Mouse (Mus musculus) frontal cortex, adult (tissue): ENCODE measurements at regions not wholly inside any gene's neighbourhood (a gene's known extent, or its start where the extent isn't known, plus 50 kb on each side); places are given as distances from the start of the nearest gene placed in this dataset.
"Not testable (repeated sequence)": the region's sequence is repeated elsewhere in the genome, so short reads cannot be mapped to it uniquely, and the experiment has no call there.

Experiments
- ATAC-seq: cut with Nextera tagmentation; 2 replicates; pipeline ENCODE4 v1.9.2; 2017; ENCODE audit warnings: mild to moderate bottlenecking, moderate library complexity, mixed read lengths; ENCODE audit not compliant: low TSS enrichment

DNA sequence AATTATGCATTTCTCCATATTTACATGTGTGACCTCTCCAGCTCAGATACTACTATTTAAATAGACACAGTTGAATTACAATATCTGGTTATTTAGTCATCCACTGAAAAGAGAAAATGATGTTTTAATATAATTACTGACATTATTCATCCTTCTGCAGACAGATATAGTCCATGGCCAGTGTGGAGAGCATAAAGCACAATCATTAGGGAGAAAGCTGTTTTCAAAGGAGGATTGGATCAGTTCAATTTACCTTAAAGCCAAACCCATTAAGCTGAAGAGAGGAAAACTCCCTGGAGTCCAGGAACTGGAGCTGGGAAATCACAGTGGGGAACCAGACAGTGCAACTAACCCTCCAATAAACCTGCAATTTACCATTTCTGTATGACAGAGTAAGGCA, 339.8 kb upstream of the Rgs17 start:
- ATAC-seq: no peak

- ATAC-seq: no peak
Observed at GRCm38 (mm10) chr10:6265662-6266061, 343.5 kb upstream of the Rgs17 start.

- no peak for ATAC-seq
Observed at GRCm38 (mm10) chr10:6291388-6291787, 369.2 kb upstream of the Rgs17 start.

DNA sequence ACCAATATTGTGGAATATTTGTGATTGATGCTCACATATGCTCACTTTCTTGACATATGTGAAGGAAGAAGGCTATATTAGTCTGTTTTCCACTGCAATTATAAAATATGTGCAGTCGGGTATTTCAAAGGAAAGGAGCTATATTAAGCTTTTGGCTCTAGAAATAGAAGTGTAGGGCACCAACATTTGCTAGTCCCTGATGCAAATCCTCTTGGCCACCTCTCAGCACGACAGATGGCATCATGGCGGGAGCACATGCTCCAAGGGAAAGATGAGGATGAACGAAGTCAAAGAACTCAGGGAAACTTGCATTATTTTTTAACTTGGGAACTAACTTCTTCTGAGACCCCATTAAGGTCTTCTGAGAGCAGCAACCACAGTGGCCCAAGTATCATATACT, 374.4 kb upstream of the Rgs17 start:
- ATAC-seq: peak; percentile 89

DNA sequence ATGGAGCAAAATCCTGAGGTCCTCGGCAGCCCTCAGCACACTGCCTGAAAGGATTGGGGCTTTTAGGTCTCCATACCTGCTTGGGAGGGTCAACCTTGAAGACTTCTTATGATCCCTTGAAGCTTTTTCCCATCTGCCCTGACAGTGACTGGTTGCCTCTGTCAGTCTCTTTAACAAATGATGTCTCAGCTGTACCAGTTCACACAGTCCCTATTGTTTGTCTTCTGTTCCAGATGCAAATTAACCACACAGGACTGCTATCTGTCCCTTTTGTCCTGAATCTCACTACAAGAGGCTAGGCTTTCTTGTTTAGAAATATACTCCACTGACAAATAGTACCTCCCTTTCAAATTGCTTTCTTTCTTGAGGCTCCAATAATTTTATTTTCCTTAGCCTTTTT, 375.6 kb upstream of the Rgs17 start:
- no peak for ATAC-seq

DNA sequence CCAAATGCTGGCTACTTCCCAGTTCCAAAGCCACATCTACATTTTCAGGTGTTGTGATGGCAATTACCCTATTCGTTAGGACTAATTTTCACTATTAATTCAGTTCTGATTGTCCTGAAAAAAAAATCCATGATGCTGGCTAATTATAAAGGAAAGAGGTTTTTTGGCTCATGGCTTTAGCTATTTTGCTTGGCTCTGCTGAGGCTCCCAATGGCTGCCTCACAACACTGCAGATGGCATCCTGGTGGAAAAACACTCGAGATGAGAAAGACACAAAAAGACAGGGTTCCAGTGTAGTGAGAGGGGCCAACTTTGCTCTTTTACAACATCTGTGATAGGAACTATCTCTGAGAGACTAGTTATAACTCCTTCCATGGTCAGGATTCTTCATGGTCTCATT, 376.5 kb upstream of the Rgs17 start:
- 0 out of 2 replicates have a peak, but pooled peaks have one; percentile 39 for ATAC-seq

- ATAC-seq: 0 out of 2 replicates have a peak, but pooled peaks have one; percentile 31
Observed at GRCm38 (mm10) chr10:6301514-6301913, 379.3 kb upstream of the Rgs17 start.

DNA sequence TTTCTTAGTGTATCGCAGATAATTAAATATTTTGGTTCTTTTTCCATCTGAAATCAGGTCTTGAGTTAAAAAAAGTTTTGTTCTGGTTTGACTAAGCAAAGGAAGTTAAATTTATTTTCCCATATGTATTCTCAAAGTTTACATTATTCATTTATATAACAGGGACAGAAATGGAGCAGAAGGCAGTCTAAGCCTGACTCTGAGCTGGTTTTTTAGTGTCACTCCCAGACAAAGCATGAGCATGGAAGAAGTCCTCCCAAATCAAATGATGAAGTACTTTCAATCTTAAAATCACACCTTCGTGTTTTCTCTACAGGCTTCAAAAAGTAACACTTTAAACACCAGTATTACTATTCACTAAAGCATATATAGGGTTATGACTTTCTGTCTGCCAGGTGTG, 387.2 kb upstream of the Rgs17 start:
- peak; percentile 95 for ATAC-seq

- no peak for ATAC-seq
Observed at GRCm38 (mm10) chr10:6341572-6341971, 416.7 kb upstream of the Oprm1 start.

GRCm38 (mm10) chr10:6349216-6349615, 409.1 kb upstream of the Oprm1 start:
- not testable (repeated sequence) for ATAC-seq

- ATAC-seq: no peak
Observed at GRCm38 (mm10) chr10:6366182-6366581, 392.1 kb upstream of the Oprm1 start.

DNA sequence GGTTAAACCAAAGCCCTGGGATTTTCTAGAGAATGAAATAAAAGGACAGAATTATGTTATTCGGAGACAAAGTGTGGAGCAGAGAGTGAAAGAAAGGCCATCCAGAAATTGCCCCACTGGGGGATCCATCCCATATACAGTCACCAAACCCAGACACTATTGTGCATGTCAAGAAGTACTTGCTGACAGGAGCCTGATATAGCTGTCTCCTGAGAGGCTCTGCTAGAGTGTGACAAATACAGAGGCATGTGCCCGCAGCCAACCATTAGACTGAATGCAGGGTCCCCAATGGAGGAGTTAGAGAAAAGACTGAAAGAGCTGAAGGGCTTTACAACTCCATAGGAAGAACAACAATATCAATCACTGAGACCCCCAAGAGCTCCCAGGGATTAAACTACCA, 386.6 kb upstream of the Oprm1 start:
- no peak for ATAC-seq

DNA sequence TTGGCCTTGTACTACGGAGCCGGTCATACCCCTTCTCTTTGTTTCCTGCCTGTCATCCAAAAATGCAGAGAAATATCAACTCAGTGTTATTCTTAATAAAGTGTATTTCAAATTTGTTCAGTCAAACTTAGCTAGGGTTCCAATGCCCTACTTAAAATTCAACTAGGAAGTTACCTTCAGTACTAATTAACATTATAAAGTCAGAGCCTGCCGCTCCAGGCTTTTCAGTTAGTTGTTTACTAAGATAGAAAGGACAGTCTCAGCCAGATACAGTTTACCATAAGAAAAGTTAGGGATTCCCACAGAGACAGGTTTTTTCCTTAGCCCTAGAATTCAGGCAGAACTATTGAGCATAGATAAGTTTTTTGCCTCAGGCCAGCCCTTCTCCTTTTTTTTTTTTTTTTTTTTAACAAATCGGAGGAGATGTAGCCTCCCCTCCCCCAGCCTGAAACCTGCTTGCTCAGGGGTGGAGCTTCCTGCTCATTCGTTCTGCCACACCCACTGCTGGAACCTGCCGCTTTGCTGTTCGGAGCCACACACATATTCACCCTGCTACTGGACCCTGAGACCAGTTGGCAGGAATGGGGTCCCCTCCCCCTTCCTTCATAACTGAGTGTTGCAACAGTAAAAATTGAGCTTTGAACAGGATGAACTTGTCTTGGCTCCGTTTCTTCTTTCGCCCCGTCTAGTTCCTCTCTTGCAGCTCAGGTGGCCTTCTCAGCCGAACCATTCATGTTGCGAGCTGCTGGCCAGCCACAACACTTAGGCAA, 340.8 kb upstream of the Oprm1 start:
- ATAC-seq: not testable (repeated sequence)

DNA sequence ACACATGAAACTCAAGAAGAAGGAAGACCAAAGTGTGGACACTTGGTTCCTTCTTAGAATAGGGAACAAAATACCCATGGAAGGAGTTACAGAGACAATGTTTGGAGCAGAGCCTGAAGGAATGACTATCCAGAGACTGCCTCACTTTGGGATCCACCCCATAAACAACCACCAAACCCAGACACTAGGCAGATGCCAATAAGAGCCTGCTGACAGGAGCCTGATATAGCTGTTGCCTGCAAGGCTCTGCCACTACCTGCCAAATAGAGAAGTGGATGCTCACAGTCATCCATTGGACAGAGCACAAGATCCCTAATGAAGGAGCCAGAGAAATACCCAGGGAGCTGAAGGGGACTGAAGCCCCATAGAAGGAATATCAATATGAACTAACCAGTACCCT, 340.1 kb upstream of the Oprm1 start:
- ATAC-seq: not testable (repeated sequence)

DNA sequence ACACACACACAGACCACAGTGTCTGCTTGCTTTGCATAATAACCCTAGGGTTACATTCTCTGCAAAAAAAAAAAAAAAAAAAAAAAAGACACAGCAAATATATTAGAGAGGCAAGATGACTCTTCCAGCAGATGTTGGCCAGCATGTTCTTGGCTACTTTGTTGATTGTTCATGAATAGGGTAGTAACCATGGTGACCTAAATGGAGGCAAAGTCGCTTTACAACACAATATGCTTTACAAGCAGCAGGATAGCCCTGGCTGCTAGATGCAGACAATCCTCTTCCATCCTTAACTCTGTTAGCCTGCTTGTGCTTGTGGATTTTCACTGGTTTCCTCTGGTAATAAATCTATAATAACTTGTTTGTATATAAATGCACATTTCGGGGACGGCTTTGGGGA, 292.5 kb upstream of the Oprm1 start:
- no peak for ATAC-seq

DNA sequence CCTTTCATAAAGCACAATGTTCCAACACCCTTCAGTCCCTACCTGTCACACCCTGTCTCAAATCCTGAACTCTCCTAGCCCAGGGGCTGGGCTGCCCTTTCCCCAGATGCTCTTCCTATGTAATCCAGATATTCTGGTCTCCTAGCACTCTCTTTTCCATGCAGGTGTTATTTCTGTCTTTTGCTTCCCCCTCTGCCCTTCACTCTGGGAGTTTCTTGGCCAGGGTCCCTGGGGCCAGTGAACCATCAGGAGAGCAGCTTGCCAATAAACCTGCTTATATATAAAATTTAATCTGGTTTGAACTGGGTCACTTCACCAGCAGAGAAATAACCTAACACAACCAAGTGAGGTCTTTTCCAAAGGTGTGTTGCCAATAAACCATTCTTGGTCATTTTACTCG, 278.0 kb upstream of the Oprm1 start:
- no peak for ATAC-seq

DNA sequence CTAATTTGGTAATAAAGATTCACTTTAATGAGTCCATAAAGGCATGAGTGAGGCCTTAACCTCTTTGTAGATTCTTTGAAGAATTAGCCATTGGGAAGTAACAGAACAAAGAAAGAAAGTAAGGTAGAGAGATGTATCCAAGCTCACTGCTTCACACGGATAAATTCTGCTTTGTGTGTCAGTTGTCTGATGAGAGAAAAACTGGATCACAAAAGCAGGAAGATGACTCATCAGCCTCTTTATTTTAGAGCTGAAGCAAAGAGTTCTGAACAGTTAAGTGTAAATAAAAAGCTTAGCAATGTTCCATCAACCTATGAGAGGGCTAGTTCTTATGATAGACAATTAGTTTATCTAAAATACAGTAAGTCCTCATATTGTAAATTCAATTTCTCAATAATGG, 269.7 kb upstream of the Oprm1 start:
- peak; percentile 96 for ATAC-seq

DNA sequence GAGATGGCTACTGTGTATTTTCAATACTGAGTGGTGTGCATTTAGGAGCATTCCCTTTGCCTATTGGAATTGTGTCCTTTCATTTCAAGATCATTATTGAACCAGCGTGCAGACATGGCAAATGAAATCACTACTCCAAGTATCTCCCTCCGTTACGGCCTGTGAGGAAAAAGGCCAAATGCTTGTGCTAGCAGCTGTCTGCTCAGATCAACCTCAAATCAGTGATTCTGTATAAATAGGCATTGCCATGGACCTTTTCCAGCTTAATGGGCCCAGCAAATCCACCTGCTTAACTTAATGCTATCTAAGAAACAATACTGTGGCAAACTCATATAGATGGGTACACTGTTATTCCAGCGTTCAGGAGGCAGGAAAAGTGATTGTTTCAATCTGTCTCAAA, 265.6 kb upstream of the Oprm1 start:
- no peak for ATAC-seq

GRCm38 (mm10) chr10:6495081-6495480, 263.2 kb upstream of the Oprm1 start:
- ATAC-seq: no peak

GRCm38 (mm10) chr10:6514269-6514668, 244.0 kb upstream of the Oprm1 start:
- ATAC-seq: no peak

GRCm38 (mm10) chr10:6562516-6562915, 195.8 kb upstream of the Oprm1 start:
- ATAC-seq: no peak

GRCm38 (mm10) chr10:6578616-6579015, 179.7 kb upstream of the Oprm1 start:
- ATAC-seq: no peak

DNA sequence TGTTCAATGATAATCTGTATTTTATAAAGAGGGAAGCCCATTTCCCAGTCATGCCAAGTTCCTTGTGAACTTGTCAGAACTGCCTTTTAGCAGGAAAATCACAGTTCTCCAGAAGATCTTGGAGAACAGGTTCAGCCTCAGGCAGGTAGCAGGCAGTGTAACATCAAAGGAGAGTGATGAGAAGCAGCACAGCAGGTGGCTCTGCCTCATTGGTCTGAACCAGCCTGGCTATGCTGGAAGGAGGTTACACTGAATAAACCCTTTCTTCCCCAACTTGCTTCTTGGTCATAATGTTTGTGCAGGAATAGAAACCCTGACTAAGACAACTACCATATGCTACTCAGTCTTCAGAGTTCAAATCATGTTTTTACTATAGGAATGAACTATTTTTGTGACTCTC, 172.5 kb upstream of the Oprm1 start:
- not testable (repeated sequence) for ATAC-seq

GRCm38 (mm10) chr10:6590211-6590610, 168.1 kb upstream of the Oprm1 start:
- ATAC-seq: no peak
